Mouse (Mus musculus) cerebral cortex, adult 2 months (tissue): ENCODE measurements around the gene 9130204L05Rik.

ENCODE experiments used
- WGBS: fragments of 180-500 bp; shearing (Covaris S2); methylation state at CpG from one replicate; pipeline ENCODE4 v1.1.7; 2018; 5-methylcytosine and 5-hydroxymethylcytosine counted together

9130204L05Rik gene

GRCm38 (mm10) chr3:91090703-91091102, at the start of gene 9130204L05Rik:
Gene 9130204L05Rik (minus strand): TSS chr3:91090803.
- 75% methylated on average over 2 of the region's 2 CpGs for WGBS

GRCm38 (mm10) chr3:91059211-91059610, 31.4 kb downstream of the 9130204L05Rik start:
- 5% methylated on average over 1 of the region's 1 CpGs for WGBS

GRCm38 (mm10) chr3:91052654-91053053, 37.9 kb downstream of the 9130204L05Rik start:
- 13% methylated on average over 1 of the region's 1 CpGs for WGBS
